Mouse (Mus musculus) liver, embryonic 14.5 days (tissue): ENCODE results near the gene Celsr1.

Experiments
- CTCF ChIP-seq: IDR thresholded peaks from 2 replicates; pipeline ENCODE4 v1.5.1; 2016; ENCODE audit warnings: antibody characterized with exemption, low read depth, control low read depth
- EP300 ChIP-seq: IDR thresholded peaks from 2 replicates; pipeline ENCODE4 v1.6.1; 2016; ENCODE audit warnings: antibody characterized with exemption, low read depth

DNA sequence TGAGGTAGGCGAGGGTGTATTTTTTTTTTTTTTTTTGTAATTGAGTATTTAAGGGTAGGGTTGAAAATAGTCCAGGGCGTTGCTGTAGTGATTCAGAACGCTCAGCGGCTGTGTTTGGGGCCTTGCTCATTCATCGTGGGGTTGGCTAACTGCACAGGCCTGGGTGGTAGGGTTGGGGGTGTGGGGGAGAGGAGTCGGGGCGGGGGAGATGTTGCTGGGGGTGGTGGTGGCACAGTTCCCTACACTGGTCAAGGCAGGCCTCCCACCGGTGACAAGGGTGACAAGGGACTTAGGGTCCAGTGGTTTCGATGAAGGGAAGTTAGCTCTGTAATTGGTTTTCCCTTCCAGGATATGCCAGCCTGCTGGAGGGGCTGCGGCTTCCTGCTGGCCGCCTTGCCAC, 36.8 kb upstream of the Celsr1 start:
- TF ChIP-seq CTCF (no peak), EP300 (no peak)
